Mouse (Mus musculus) mouse trophoblast stem cell (cell line): ENCODE measurements around the gene Sfn.

Source experiments
- in situ Hi-C, 2 experiments: fragments of 300-500 bp; cut with MseI, MboI; formaldehyde crosslinking; loops; 2 replicates in 1 of 2; 3 replicates in 1 of 2; pipeline ENCODE4 v1.15.1; 2025

Gene Sfn

DNA sequence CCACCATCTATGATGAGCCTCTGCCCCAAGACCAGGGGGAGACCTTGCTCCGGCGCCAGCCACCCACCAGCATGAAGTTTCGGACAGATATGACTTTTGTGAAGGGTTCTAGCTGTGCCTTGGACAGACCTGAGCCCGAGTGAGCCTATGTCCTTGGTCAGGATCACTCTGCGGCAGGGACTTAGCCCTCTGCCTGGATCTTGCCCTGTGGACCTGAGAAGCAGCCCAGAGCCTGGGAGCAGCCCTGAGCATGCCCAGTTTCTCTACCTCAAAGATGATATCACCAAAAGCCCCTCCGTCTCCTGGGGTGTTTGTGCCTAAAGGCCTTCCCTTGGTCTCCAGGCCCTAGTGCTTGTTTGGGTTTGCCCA, 18.3 kb downstream of the Sfn start:
- in situ Hi-C loops = no loop called here

DNA sequence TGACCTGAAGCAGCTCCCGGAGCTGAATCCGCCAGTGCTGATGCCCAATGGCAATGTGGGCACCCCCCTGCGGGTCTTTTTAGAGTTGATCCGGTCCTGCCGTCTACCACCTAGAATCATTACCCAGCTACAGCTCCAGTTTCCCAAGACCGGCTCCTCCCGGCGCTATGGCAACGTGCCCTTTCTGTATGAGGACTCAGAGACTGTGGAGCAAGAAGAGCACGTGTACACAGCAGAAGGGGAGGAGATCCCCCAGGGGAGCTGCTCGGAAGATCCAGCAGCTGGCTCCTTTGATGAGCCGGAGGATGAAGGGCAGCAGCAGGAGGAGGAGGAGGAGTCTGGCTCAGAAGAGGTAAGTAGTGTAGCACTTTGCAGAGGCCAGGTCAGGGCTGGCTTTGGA, 24.0 kb downstream of the Sfn start:
- in situ Hi-C loops = no loop called here

DNA sequence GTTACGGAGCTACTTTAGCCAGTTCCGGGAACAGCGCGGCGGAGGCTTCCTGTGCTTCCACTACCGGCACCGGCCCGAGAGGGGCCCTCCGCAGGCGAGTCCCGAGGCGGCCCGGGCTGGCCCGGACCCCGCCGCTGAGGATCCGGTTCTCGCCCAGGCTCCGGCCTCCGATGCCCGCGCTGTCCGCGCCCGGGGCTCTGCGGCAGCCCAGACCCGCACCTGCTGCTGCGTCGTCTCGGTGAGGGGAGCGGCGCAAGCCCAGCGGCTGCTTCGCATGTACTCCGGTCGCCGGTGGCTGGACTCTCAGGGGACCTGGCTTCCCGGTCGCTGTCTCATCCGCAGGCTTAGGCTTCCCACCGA, 27.1 kb downstream of the Sfn start:
- in situ Hi-C loops = no loop called here

DNA sequence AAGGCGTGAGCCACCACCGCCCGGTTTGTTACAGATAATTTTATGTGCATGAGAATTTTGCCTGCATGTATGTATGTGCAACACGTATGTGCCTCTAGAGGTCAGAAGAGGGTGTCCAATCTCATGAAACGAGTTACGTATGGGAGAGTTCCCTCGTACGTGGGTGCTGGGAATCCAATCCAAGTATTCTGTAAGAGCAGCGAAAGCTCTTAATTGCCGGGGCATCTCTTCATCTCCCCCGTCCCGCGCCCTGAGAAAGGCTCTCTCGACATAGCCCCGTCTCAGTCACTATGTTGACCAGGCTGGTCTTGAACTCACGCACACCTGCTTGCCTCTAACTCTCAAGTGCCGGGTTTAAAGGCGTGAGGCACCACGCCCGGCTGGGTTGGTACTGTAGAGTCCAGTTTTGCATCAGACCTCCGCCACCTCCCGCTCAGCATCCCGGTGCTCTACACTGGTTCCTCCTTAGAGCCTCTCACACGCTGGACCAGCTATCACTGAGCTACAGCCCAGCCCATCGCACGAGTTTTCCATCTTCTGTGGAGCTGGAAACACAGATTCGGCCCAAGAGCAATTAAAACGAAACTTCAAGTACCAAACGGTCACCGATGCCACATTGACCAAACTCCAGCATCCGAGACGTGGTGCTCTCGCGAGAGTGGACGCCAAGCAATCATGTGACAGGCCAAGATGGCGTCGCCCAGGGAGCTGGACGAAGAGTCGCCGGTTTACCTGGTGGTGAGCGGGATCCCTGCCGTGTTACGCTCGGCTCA, 27.7 kb downstream of the Sfn start, which contains the start of gene Gpatch3:
Gpatch3 (plus strand) TSS at position 676 of the 773 bp plus-strand sequence.
- in situ Hi-C loops = no loop called here

DNA sequence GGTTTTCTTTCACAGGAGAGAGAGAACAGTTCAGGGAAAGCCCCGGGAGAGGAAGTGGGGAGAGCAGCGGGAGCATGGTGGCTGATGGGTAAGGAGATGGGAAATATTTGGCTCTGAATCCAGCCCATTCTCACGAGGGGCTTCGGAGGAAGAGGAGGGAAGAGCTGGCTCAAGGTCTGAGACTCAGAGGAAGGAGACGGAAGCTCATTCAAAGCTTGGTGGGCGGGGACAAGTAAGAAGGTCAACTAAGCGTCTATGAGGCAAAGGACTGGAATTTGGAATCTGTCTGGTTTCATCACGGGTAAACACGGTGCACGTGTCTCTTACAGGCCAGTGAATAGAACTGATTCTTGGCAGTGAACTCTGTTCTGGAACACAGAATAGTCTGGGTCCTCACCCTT, 31.9 kb downstream of the Sfn start:
- in situ Hi-C loops = no loop called here

DNA sequence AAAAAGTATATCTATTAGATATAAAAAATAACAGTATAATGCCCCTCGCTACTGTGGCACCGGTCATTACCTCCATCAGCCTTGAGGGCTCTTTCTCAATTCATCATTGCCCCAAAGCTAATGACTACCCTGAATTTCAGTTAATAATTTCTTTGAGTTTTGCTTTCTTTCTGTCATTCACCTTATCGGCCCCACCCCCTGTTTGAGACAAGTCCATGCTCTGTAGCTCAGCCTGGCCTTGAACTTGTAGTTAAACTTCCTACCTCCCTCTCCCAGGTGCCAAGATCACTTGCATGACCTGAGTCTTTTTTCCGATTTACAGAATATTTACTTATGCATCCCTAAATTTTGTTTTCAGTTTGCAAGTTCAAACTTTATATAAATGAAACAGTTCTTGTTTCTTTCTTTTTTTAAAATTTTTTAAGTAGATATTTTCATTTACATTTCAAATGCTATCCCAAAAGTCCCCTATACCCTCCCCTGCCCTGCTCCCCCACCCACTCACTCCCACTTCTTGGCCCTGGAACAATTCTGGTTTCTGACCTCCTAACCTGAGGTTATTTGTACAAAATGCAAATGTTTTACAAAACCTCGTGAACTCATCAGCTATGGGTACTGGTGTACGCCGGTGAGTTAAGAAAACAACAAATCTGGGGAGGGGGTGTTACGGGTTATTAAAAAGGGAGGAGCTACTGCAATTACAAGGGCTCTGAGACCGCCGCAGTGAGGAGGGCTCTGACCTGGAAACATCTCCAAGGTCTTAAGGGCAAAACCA, 32.5 kb downstream of the Sfn start:
- in situ Hi-C loops = no loop called here

DNA sequence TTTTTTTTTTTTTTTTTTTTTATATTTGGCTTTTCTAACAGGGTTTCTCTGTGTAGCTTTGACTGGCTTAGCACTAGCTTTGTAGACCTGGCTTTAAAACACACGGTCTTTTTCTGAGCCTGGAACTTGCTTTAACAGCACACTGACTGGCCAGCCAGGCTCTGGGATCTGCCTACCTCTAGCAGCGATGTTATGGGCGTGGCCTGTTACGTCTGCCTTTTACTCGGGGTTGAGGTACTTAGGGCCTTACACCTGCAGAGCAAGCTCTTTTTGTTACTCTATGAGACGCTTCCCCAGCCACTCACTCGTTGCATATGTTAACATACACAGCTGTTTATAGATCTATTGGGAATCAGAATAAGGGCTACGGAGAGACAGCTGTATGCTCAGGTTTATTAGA, 34.7 kb downstream of the Sfn start:
- in situ Hi-C loops = no loop called here

DNA sequence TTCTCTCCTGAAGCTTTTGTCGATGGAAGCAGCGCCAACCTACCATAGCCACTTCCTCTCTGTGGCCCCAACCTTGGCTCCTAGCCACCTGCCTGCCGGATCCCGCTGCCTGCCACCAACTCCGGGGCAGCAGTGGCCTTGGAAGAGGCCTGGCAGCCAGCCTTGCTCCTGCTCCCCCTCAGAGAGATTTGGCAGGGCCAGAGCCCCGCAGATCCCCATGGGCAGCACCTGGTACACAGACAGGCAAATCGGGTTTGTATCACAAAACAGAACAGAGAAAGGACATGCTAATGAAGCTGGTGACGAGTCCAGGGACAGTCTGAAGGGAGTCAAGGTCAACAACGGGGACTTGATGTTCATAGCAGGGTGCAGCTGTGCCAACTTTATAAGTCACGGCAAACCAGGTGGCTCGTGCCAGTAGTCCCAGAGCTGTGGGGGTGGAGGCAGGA, 38.8 kb downstream of the Sfn start:
- in situ Hi-C loops = no loop called here

DNA sequence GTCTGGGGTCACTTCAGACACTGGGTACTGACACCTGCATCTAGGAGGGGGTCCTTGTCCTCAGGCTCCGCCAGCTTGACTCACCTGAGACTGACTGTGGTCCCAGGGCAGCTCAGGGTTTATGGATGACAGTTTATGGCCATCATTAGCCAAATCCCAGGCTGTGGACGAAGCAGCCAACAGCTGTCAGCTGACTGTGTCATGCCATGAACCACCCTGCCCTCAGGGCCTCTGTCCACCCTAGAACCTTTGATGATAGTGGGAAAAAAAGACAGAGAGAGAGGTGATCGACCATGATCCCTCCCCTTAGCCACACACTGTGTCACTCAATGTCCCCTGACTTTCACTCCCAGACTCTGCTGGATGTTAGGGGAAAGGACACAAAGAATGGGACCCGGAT, 40.3 kb downstream of the Sfn start:
- in situ Hi-C loops = no loop called here

DNA sequence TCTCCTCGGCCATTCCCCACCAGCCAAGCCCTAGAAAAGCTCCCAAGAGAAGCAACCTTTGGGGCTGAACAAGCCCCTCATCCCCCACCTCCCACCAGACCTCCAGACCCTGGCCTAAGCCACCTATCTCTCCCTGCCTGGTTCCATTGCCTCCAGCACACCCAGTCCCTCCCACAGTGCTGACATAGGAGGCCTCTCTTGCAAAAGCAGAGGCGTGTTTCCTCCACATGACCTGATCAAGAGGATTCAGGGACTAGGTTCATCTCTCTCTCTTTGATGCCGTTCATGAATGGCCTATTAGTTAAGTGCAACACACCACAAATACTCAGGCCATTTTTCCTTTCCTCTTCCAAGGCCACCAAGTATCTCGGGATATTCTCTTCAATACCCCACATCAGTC, 42.1 kb downstream of the Sfn start:
- in situ Hi-C loops = no loop called here

DNA sequence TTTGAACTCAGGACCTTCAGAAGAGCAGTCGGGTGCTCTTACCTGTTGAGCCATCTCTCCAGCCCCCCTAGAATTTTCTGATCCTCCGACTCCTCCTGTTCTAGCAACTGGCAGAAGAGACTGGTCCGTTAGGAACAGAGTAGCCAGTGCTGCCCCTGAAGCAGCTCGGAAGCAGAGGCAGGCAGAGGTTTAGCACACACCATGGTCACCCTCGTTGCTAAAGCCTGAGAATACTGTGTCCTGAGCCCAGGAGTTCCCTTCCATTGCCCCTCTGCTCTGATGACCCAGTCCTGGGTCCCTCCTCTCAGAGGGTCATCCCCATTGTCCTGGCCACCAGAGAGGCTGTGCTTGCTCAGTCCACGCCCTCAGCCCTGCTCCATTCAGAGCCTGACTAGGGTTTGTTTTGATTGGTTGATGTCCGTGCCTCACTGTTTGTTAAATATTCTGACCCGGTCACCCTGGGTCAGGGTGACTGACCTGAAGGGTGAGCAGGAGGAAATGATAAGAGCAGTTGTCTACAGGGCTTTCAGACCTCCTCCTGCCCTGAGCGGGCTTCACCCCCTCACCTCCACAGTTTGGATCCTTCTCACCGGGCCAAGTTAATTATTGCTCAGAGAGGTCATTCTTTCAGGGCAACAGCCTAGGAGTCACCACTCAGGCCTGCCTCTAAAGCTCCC, 44.8 kb downstream of the Sfn start:
- in situ Hi-C loops = no loop called here

DNA sequence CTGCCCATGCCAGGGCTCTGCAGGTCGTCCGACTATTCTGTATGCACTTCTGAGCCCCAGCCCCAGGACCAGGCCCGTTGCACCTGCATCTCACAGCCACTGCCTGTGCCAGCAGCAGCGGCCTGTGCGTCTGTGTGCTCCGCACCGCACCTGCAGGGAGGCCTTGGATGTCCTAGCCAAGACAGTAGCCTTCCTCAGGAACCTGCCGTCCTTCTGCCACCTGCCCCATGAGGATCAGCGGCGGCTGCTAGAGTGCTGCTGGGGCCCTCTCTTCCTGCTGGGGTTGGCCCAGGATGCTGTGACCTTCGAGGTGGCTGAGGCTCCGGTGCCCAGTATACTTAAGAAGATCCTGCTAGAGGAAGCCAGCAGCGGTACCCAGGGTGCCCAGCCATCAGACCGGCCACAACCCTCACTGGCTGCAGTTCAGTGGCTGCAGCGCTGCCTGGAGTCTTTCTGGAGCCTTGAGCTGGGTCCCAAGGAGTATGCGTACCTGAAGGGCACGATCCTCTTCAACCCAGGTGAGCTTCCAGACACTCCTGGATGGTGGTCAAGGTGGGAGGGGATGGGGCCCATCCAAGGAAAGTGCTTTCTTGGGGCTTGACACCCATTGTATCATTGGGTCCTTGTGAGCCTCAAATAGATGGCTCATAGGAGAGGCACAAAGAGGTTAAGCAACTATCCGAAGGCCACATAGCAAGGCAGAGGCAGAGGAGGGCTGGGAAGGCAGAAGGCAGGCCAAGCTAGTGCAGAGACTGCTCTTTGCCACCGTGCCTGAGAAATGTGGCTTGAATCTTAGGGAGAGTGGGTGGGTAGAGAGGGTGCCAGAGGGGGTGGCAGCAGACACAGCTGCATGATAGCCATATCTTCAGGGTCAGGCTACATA, 48.3 kb downstream of the Sfn start:
- in situ Hi-C loops = no loop called here

DNA sequence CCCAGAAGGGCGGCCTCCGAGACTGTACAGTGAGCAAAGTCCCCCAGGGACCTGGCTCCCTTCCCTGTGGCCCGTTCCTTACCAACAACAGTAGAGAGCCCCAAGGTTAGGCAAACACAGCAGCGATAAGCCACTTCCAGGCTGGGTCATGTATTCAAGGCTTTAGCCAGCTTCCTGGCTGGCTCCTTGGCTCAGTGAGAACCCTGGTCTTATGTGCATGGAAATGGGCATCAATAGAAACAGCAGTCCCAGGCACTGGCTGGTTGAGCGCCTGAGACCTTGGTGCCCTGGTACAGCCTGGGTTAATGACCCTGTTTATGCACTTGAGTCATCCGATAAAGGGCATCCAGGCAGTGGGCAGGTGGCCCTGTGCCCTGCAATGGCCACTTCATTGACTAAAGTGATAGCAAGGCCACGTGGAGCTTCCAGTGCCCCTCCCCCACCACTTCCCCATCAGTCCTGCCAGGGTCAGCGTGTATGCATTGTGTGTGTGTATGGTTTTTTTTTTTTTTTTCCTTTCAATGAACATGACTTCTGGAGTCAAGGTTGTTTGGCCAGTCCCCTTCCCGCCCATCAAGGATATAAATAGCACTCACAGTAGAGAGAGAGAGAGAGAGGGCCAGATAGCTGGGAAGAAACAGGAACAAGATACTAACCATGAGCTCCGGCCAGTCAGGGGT, 49.1 kb downstream of the Sfn start, which contains the start of gene Nr0b2:
Nr0b2 (plus strand) TSS at position 609 of the 680 bp plus-strand sequence.
- in situ Hi-C loops = no loop called here

DNA sequence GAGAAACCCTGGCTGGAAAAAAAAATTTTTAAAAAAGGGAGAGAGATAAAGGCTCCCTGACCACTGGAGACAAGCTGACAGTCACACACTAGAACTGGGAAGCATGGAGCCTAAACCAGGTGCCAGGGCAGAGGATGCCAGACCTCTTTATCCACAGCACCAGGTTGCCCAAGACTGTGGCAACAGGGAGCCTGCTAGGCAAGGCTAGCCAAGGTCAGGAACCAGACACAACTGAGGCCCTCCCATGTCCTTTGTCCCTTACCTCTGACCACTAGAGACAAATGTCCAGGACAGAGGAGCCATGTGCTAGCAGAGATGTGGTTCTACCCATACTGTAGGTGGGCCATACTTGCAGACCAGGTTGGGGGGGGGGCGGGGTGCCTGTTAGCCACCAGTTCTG, 49.9 kb downstream of the Sfn start:
- in situ Hi-C loops = no loop called here
